Mouse (Mus musculus) embryonic fibroblast, embryonic 13.5 days (primary cell): ENCODE data around the gene St6gal1.

Source experiments
- CTCF ChIP-seq: IDR thresholded peaks from 2 replicates; pipeline ENCODE4 v1.5.1; 2011; ENCODE audit warnings: mild to moderate bottlenecking, control low read depth, low read length, moderate library complexity, borderline replicate concordance; ENCODE audit not compliant: insufficient read depth
- POLR2A ChIP-seq: IDR thresholded peaks from 2 replicates; pipeline ENCODE4 v1.6.1; 2011; ENCODE audit warnings: low read depth, mild to moderate bottlenecking, control low read depth, low read length, moderate library complexity

DNA sequence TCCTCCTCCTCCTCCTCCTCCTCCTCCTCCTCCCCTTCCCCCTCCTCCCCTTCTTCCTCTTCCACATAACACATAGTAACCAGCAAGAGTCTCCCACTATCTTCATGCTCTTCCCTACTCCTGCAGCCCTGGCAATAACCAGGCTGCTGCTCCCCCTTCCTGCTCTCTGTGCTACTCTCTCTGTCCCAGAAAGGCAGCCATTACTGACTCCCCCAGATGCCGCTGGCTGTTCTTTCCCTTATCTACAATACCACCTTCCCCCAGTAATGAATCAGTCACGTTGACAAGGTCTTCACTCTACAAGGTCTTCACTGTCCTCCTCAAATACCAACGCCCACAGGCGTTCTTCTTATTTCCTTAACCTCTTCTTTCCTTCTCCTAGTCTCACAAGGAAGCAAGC, 176.9 kb downstream of the St6gal1 start:
- TF ChIP-seq CTCF (no peak), POLR2A (no peak)
